Mouse (Mus musculus) urinary bladder, postnatal 14 days (tissue): ENCODE results near the gene Clns1a.

ENCODE experiments used
- DNase-seq: peaks from one replicate; pipeline ENCODE4 v3.0.0; 2021; ENCODE audit warnings: low spot score

The Clns1a gene

DNA sequence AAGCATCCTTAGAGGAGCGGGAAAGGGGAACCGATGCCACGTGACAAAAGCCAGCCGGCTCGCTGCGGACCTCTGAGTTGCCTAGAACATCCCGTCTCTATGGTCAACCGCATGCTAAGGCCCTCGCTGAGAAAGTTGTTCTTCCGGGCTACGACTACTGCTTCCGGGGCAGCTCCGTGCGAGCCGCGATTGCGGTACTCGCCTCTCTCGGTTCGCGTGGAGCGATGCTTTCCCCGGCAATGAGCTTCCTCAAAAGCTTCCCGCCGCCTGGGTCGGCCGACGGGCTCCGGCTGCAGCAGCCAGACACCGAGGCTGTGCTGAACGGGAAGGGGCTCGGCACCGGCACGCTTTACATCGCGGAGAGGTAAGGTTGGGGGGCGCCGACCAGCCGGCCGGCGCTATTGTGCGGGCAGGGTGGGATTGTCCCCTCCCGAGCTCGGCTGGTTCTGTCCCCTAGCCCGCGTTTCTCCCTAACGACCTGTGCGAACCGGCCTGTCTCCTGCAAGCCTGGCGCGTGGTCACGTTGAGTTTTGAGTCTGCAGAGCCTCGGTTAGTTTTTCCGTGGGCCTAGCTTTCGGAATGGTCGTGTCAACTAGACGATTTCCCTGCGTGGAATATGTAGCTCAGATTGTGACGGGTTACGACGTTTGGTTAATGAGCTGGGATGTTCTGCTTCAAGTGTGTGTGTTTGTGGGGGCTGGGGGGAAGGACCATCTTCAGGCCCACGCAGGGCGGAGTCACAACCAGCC is at the start of gene Clns1a:
Gene Clns1a, plus strand, starts transcription at position 129 of the 749 bp plus-strand sequence.
- DNase-seq: peak; percentile 92

DNA sequence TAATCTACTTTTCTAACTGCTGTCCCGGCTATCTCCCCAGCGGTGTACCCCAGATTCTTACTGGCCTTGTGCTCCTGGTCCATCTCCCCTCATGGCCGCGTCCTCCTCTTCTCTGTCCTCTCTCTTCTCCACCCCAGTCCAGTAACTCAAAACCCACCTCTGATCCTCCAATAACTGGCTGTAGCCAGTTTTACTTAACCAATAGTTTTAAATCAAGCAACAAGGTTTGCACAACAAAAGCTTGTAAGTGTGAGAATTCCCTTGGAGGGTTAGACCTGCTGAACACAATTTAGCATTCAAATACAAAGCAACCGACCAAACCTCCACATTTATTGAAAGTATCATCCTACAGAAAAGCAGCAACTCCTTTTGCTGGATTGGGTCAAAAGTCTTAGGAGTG is 48.8 kb upstream of the Clns1a start:
- no peak for DNase-seq

DNA sequence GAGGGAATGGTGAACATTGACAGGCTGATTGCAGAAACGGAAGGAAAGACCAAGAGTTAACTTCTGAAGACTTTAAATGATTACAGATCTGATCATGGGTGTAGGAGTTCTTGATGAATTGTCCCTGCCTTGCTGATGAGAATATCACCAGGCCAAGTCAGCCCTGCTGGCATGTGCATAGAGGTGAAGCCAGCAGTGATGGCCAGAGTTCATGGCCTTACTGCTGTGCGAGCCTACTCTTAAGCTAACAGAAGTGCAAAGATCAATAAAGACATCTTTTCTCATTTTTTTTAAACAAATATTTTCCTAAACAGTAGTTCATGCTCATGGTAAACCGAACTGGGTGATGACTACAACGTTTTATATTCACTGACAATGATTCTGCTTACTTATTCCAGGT is 45.7 kb upstream of the Clns1a start:
- DNase-seq: no peak

DNA sequence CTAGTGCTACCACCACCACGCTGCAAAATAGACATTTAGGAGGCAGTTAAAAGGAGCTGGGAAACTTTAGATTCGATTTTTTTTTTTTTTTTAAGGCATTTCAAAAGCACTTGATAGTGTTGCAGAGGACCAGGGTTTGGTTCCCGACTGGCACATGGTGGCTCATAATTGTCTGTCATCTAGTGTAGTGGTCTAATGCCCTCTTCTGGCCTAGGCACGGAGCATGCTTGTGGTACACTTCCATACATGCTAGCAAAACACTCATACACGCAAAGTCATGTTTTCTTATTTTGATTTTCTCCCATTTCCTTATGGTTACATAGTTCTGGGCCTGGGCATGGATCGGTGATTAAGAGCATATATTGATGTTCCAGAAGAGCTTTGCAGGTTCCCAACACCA is 40.3 kb upstream of the Clns1a start:
- no peak for DNase-seq

DNA sequence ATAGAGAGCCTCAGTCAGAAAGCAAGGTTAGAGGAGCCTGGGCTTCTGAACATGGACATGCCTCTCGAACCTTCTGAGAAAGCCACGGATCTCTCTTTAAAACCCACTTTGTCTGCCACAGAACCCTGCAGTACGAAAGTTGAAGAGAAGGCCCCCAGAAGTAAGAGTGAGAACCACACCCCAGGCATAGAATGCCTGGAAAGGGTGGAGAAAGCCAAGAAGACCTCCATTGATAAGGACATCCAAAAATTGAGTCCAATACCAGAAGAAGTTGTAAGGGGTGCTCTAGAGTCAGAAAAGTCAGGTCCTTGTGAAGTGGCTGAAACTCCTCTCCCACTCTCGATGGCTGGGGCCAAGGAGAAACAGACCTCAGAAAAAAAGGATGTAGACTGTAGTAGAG is 34.8 kb upstream of the Clns1a start:
- no peak for DNase-seq

DNA sequence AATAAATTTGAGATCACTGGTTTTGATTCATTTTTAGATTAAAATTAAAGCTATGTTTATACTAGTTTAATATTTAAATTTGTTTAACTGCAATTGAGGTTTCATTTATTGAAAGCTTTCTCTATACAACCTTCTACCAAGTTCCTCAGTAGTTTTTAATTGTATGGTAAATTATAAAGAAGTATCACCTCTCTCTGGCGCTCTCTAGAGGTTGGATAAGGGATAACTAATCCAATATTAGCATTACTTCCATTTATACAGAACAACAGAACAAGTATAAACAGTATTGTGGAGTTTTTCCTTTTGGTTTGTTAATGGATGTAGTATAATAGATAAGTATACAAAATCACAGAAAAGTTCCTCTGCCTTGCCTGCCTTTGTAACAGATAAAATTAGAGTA is 17.2 kb upstream of the Clns1a start:
- no peak for DNase-seq

DNA sequence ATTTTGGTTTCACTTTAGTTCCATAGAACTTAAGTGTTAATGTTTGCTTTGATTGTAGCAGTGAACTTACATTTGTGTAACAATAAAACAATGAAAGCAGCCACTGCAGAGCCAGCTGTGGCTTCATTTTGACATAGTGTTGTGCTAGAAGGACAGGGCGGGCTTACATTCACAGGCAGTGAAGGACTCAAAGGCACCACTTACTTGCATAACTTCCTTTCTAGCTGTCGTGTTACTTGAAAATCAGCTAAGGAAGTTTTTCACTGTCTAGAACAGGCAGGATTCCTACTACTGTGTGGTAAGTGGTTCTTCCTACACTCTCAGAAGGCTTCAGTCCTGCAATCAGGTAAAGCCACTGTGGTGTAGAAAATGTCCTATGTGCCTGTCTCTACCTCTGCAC is 8.6 kb upstream of the Clns1a start:
- DNase-seq: no peak

DNA sequence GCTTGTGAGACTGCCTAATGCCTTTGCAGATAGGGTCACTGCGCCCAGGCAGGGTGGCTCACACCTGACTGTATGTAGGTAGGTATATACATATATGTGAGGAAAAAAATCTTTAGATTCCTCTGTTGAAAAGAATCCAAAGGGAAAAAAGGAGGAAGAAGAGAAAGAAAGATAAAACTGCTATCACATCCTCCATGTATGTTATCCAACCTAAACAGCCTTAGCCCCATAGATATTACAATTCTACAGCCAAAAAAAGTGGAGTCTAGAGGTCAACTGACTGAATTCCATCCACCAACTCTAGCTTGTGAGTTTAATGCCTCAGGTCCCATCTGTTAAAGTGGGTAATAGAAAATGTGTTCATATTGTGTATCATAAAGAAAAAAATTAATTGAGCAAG is 993 bp upstream of the Clns1a start:
- no peak for DNase-seq

DNA sequence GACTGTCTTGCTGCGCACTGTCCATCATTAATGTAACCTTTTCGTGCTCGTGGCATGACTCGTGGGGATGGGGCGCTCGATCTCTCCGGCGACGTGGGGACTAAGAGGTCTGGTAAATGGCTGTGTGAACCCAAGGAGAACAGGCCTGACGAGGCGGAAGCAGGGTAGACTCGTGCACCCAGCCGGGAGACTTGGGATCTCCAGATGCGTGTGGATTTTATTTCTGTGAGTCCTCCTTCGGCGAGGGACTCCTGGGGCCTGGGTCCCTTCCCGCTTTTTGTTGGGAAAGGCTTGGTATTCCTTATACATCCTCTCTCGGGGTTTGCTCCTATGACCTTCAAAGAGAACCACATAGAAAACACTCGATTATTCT is 315 bp upstream of the Clns1a start:
- peak; percentile 21 for DNase-seq

DNA sequence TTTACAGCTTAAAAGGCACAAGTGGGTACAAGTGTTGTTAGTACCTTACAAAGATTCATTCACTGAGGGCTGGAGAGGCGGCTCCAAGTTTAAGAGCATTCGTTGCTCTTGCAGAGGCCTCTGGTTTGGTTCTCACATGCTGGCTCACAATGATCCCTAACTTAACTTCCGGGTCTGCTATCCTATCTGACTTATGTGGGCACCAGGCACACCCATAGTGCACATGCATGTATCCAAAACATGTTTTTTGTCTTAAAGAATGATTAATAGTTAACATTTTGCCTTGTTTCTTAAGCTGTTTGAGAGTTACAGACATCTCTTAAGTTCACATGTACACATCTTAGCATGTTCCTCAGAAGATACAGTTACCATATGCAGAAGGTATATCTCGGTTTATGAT is 3.7 kb downstream of the Clns1a start:
- DNase-seq: no peak

DNA sequence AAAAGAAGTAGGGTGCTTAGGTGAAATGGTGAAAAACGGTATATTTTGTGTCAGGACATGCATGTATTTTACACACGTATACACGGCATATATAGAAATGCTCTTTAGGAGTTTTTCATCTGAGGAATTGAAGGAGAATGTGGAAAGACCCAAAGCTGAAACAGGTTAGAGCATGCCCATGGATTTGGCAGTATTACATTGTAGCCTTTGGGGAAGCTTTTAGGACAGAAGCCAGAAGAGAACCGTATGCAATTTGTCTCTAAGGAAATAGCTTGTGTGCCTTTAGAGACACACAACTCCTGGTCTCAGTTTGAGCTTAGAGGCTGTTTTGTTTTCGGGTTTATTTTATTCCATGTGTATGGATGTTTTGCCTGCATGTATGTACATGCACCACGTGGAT is 4.7 kb downstream of the Clns1a start:
- no peak for DNase-seq

DNA sequence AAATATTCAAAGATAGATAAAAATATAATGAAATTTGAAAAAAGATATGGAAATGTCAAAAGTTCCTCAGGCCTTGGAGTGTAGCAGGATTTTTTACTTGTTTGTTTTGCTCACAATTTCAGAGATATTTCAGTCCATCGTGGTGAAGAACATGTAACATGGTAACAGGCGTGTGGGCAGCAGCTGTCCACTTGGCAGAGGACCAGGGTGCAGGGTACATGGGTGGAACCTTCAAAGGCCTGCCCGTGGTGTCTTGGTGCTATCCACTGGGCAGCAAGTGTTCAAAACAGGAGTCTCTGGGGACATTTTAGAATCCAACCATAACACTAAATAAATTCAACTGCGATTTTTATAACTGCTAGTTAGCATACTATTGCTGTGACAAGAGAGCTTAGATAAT is 10.7 kb downstream of the Clns1a start:
- DNase-seq: no peak

DNA sequence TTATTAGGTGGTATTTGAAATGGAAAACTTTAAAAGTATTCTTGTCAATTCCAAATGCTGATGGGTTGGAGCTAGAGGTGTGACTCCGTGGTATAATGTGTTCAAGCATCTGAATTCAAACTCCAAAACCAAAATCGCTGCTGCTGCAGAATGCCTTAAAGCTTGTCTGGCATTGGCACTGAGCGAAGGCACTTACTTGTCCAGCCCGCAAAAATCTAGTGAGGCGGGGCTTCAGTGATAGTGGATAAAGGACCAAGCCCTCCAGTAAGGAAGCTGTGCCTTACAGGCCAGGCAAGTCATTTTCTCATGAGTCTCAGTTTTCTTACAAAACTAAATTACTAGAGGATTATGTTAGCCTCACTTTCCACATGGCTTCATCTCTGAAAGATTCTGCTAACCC is 11.4 kb downstream of the Clns1a start:
- no peak for DNase-seq

DNA sequence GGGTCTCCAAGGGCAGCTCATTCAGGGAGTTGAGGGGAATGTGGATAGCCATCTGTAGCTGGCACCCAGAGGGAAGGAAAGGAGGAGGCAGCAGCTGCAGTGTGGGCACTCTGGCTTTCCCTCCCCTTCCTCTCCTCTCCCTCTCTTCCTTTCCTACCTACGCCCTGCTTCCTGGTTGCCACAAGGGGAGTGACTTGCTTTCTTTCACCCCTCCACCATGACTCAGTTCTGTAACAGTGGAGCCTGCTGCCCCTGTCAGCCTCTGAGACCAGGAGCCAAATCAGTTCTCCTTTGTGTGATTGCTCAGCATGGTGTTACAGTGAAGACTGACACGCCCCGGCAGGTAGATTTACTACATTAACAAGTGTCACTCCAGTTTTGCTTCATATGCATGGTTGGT is 12.8 kb downstream of the Clns1a start:
- no peak for DNase-seq

DNA sequence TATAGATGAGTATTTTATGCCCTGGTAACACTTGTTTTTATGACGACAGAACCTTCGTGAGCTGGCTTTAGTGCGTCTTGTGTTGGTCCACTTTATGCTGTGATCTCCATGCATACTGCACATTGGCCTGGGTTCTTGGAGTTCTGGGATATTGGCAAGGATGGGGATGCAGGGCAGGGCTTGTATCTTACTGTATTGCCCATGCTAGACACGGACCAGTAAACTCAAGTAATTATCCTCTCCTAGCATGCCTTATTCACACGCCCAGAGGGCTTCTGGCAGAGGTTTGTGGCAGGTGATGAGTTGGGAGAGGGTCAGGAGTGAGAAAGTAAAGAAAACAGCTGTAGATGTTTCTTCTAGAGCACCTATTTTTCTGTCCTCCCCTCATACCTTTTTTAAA is 18.2 kb downstream of the Clns1a start:
- no peak for DNase-seq

DNA sequence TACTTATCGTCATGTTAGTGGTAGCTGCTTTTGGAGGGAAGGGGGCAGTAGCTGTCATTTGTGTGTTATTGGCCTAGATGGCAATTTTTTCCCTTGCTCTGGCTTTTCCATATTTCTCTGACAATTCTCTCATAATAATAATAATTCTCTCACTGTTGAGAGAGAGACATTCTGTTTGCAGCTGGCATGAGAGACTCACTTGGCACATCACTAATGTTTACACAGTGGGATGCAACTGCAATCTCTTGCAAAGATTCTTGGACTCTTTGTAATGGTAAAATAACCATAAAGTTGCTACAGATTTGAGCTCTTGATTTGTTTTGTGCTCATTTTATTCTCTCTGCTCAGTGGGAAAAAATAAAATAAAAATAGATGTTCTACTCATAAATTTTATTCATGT is 20.9 kb downstream of the Clns1a start:
- DNase-seq: no peak

DNA sequence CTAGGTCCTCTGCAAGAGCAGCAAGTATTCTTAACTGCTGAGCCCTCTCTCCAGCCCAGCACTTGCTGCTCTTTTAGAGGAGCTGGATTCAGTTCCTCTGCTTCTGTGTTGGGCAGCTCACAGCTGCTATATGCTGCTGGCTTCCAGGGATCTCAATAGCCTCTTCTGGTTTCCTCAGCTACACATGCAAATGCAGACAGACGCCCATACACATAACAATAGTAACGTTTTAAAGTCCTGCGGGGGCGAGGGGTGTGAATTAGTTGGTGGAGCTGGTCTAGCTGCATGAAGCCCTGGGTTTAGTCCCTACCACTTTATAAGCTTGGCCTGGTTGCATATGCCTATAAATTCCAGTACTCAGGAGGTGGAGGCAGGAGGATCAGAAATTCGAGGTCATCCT is 22.6 kb downstream of the Clns1a start:
- DNase-seq: no peak

DNA sequence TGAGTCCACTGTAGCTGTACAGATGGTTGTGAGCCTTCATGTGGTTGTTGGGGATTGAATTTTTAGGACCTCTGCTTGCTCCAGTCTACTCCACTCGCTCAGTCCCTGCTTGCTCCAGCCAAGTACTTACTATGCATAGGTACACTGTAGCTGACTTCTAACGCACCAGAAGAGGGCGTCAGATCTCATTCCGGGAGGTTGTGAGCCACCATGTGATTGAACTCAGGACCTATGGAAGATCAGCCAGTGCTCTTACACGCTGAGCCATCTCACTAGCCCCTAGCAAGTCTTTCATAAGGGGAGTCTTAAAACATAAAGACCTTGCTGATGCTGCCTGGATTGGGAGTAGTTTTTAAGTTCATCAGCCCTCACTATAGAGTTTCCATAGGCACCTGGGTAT is 23.7 kb downstream of the Clns1a start:
- no peak for DNase-seq

DNA sequence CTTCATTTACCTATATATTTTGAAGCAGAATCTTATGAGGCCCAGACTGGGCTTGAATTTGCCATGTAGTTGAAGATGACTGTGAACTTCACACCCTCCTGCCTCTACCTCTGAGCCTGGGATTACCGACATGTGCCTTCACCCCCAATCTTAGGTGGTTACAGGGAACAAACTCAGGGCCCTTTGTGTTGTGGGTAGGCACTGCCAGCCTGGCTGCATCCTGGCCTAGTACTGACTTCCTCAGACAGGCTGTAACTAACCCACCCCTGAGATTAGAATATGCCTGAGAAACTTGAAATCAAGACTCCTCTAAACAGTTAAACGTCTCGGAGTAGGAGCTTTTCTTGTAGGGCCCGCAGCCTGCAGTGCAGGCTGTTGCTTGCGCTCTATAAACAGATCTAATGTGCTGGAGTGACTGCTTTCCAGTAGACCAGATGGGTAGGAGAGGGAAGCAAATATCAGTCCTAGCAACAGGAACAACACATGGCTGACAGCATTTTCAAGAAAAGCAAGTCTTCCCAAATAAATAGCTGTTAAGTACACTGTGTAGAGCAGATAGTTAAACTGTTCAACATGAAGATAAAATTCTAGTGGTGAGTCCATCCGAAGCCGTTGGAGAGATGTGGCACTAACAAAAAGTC is 26.0 kb downstream of the Clns1a start:
- DNase-seq: no peak

DNA sequence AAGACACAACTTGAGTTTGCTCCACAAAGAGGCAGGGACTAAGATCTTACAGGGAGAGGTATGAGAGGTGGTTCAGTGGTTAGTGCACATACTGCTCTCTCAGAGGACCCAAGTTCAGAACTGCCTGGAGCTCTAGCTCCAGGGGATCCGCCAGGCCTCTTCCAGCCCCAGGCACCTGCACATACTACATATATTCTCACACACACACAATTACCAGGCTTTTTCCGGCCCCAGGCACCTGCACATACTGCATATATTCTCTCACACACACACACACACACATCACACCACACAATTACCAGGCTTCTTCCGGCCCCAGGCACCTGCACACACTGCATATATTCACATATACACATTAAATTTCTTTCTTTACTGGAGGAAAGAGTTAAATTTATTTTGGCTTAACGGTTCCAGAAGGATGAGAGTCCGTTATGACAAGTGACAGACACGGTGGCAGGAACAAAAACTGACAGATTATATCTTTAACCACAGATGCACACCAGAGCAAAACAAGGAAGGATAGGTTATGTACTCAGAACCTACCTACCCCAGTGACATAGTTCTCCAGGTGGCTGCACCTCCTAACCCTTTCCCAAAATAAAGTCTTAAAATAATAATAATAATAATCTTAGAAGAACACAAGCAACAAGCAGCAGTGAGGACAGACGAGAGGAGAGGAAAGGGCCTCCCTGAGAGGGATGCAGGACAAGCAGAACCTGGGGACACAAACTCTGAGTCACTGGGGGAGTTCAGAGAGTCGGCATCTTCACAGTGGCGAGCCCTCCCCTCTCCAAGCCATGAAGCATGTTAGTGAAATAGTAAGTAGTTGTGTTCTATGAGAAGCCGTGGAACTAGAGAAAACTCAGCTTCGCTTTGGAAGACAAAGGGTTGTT is 27.5 kb downstream of the Clns1a start:
- DNase-seq: no peak

DNA sequence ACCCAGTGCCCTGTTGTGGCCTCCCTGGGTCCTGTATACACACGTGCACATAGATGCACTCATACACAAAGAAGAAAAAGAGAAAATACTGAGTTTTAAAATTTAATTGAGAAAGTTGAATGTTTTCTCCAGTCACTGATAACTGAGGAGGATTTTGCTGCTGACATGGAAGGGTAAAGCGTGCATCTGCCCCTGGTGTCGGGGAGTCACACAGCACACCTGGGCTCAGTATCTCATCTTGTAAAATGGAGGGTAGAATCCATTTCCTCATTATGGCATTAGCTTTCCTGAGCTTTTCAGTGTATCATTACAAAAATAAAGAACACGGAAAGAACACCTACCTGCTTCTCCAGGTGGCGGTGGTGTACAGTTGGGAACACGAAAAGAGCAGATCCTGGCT is 29.0 kb downstream of the Clns1a start:
- DNase-seq: no peak

DNA sequence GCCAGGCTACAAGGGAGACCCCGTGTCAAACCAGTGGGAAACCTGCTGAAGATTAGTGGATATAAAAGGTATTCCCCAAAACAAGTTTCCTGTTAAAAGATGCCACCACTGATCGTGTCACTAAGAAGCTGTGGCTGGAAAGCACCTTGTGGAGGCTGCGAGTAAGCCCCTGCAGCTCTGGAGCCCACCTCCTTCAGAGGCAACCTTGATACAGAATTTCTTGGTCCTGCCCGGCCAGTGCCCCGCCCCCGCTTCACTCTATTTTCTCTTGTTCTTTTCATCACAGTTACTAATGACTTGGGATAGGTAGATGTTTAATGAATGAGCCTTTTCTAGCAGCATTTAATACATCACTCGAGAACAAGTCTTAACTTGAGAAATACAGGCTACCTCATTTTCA is 29.6 kb downstream of the Clns1a start:
- no peak for DNase-seq

DNA sequence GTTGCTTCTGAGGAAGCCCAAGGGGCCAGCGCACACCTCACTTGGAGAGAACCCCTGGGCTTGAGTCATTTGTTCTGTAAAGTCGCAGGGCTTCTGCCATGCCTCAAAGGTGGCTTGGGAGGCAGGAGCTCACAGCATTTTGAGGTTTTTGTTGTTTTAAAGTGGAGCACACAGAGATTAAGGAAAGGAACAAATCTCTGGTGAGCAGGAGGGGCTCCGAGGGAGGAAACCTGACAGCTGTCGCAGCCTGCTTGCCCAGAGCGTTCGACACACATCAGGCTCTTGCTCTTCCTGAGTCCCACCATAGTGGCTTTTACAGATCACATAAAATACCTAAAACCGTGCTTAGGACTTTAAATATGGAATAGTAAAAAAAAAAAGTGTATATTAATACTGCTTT is 30.3 kb downstream of the Clns1a start:
- DNase-seq: no peak
